Mouse (Mus musculus): ENCODE measurements around the gene Gm10563. TPM values are rescaled to one million over a fixed set of nuclear protein-coding genes. Genes with fewer than 3 reads are reported as not detected.
"Not testable (repeated sequence)": the region's sequence is repeated elsewhere in the genome, so short reads cannot be mapped to it uniquely, and the experiment has no call there.

The Gm10563 gene
- polyA plus RNA-seq, 1 experiment from 2014 or later = not detected

- H3K27me3 ChIP-seq (ENCODE audit: control insufficient read depth, insufficient read depth, low read length) = no peaks in the 10 kb centered on the region
- H3K4me2 ChIP-seq (replicated peaks; ENCODE audit: low read depth, low read length) = no peak overlapping the region
- no peak overlapping the region for H3K9ac ChIP-seq (replicated peaks; ENCODE audit: low read depth, low read length)
- H3K27ac ChIP-seq (ENCODE audit: low read length) = no peak overlapping the region
- 84% methylated on average over 7 of the region's 7 CpGs for WGBS
- no peaks in the 10 kb centered on the region for H3K9me3 ChIP-seq (ENCODE audit: control insufficient read depth, low read depth, low read length)
- H3K4me1 ChIP-seq (ENCODE audit: control insufficient read depth, insufficient read depth, low read length) = no peaks in the 10 kb centered on the region
- no peak overlapping the region for H3K4me3 ChIP-seq (ENCODE audit: low read depth, low read length)
- peaks cover 21% of the 10 kb centered on the region for H3K36me3 ChIP-seq (ENCODE audit: control insufficient read depth, insufficient read depth, low read length)
- ATAC-seq (ENCODE audit: insufficient number of reproducible peaks, insufficient read depth, low FRiP score, low read depth) = no peak
Measured at GRCm38 (mm10) chr4:155578336-155579125, 66.7 kb downstream of the Gm10563 start.

GRCm38 (mm10) chr4:155577741-155578140, 67.5 kb downstream of the Gm10563 start:
- no peaks in the 10 kb centered on the region for H3K4me1 ChIP-seq (ENCODE audit: control insufficient read depth, insufficient read depth, low read length)
- no peak overlapping the region for H3K4me3 ChIP-seq (ENCODE audit: low read depth, low read length)
- H3K9ac ChIP-seq (replicated peaks; ENCODE audit: low read depth, low read length) = no peak overlapping the region
- H3K27ac ChIP-seq (ENCODE audit: low read length) = no peak overlapping the region
- H3K36me3 ChIP-seq (ENCODE audit: control insufficient read depth, insufficient read depth, low read length) = peaks cover 21% of the 10 kb centered on the region
- WGBS = 72% methylated on average over 5 of the region's 5 CpGs
- no peaks in the 10 kb centered on the region for H3K27me3 ChIP-seq (ENCODE audit: control insufficient read depth, insufficient read depth, low read length)
- no peaks in the 10 kb centered on the region for H3K9me3 ChIP-seq (ENCODE audit: control insufficient read depth, low read depth, low read length)
- ATAC-seq (ENCODE audit: insufficient number of reproducible peaks, insufficient read depth, low FRiP score, low read depth) = no peak
- no peak overlapping the region for H3K4me2 ChIP-seq (replicated peaks; ENCODE audit: low read depth, low read length)

- no peak for ATAC-seq (ENCODE audit: insufficient number of reproducible peaks, insufficient read depth, low FRiP score, low read depth)
- Histone ChIP-seq H3K4me1 (ENCODE audit: control insufficient read depth, insufficient read depth, low read length) (no peaks in the 10 kb centered on the region), H3K9ac (replicated peaks; ENCODE audit: low read depth, low read length) (no peak overlapping the region), H3K36me3 (ENCODE audit: control insufficient read depth, insufficient read depth, low read length) (peaks cover 20% of the 10 kb centered on the region), H3K9me3 (ENCODE audit: control insufficient read depth, low read depth, low read length) (no peaks in the 10 kb centered on the region), H3K27ac (ENCODE audit: low read length) (no peak overlapping the region), H3K27me3 (ENCODE audit: control insufficient read depth, insufficient read depth, low read length) (no peaks in the 10 kb centered on the region), H3K4me2 (replicated peaks; ENCODE audit: low read depth, low read length) (no peak overlapping the region), H3K4me3 (ENCODE audit: low read depth, low read length) (no peak overlapping the region)
- 87% methylated on average over 9 of the region's 9 CpGs for WGBS
Measured at GRCm38 (mm10) chr4:155577132-155577531, 68.1 kb downstream of the Gm10563 start.

- Histone ChIP-seq H3K27ac (ENCODE audit: low read length) (no peak overlapping the region), H3K9ac (replicated peaks; ENCODE audit: low read depth, low read length) (no peak overlapping the region), H3K4me2 (replicated peaks; ENCODE audit: low read depth, low read length) (no peak overlapping the region), H3K9me3 (ENCODE audit: control insufficient read depth, low read depth, low read length) (no peaks in the 10 kb centered on the region), H3K36me3 (ENCODE audit: control insufficient read depth, insufficient read depth, low read length) (peaks cover 17% of the 10 kb centered on the region), H3K4me1 (ENCODE audit: control insufficient read depth, insufficient read depth, low read length) (no peaks in the 10 kb centered on the region), H3K4me3 (ENCODE audit: low read depth, low read length) (no peak overlapping the region), H3K27me3 (ENCODE audit: control insufficient read depth, insufficient read depth, low read length) (no peaks in the 10 kb centered on the region)
- ATAC-seq (ENCODE audit: insufficient number of reproducible peaks, insufficient read depth, low FRiP score, low read depth) = no peak
- 96% methylated on average over 8 of the region's 8 CpGs for WGBS
Measured at GRCm38 (mm10) chr4:155575521-155575920, 69.7 kb downstream of the Gm10563 start.

GRCm38 (mm10) chr4:155574931-155575330, 70.3 kb downstream of the Gm10563 start:
- ATAC-seq (ENCODE audit: insufficient number of reproducible peaks, insufficient read depth, low FRiP score, low read depth) = no peak
- Histone ChIP-seq H3K27ac (ENCODE audit: low read length) (no peak overlapping the region), H3K36me3 (ENCODE audit: control insufficient read depth, insufficient read depth, low read length) (peaks cover 17% of the 10 kb centered on the region), H3K27me3 (ENCODE audit: control insufficient read depth, insufficient read depth, low read length) (no peaks in the 10 kb centered on the region), H3K4me2 (replicated peaks; ENCODE audit: low read depth, low read length) (no peak overlapping the region), H3K9me3 (ENCODE audit: control insufficient read depth, low read depth, low read length) (no peaks in the 10 kb centered on the region), H3K9ac (replicated peaks; ENCODE audit: low read depth, low read length) (no peak overlapping the region), H3K4me1 (ENCODE audit: control insufficient read depth, insufficient read depth, low read length) (no peaks in the 10 kb centered on the region), H3K4me3 (ENCODE audit: low read depth, low read length) (no peak overlapping the region)
- 88% methylated on average over 11 of the region's 11 CpGs for WGBS

- Histone ChIP-seq H3K36me3 (ENCODE audit: control insufficient read depth, insufficient read depth, low read length) (peaks cover 14% of the 10 kb centered on the region), H3K4me2 (replicated peaks; ENCODE audit: low read depth, low read length) (no peak overlapping the region), H3K4me3 (ENCODE audit: low read depth, low read length) (no peak overlapping the region), H3K27me3 (ENCODE audit: control insufficient read depth, insufficient read depth, low read length) (no peaks in the 10 kb centered on the region), H3K9me3 (ENCODE audit: control insufficient read depth, low read depth, low read length) (no peaks in the 10 kb centered on the region), H3K9ac (replicated peaks; ENCODE audit: low read depth, low read length) (no peak overlapping the region), H3K4me1 (ENCODE audit: control insufficient read depth, insufficient read depth, low read length) (no peaks in the 10 kb centered on the region), H3K27ac (ENCODE audit: low read length) (no peak overlapping the region)
- no peak for ATAC-seq (ENCODE audit: insufficient number of reproducible peaks, insufficient read depth, low FRiP score, low read depth)
- WGBS = 91% methylated on average over 9 of the region's 9 CpGs
Measured at GRCm38 (mm10) chr4:155573876-155574275, 71.3 kb downstream of the Gm10563 start.

- H3K27me3 ChIP-seq (ENCODE audit: control insufficient read depth, insufficient read depth, low read length) = no peaks in the 10 kb centered on the region
- no peak for ATAC-seq (ENCODE audit: insufficient number of reproducible peaks, insufficient read depth, low FRiP score, low read depth)
- H3K4me3 ChIP-seq (ENCODE audit: low read depth, low read length) = no peak overlapping the region
- H3K4me1 ChIP-seq (ENCODE audit: control insufficient read depth, insufficient read depth, low read length) = no peaks in the 10 kb centered on the region
- WGBS = 89% methylated on average over 2 of the region's 2 CpGs
- no peak overlapping the region for H3K27ac ChIP-seq (ENCODE audit: low read length)
- H3K9ac ChIP-seq (replicated peaks; ENCODE audit: low read depth, low read length) = no peak overlapping the region
- no peaks in the 10 kb centered on the region for H3K9me3 ChIP-seq (ENCODE audit: control insufficient read depth, low read depth, low read length)
- H3K4me2 ChIP-seq (replicated peaks; ENCODE audit: low read depth, low read length) = no peak overlapping the region
- peaks cover 11% of the 10 kb centered on the region for H3K36me3 ChIP-seq (ENCODE audit: control insufficient read depth, insufficient read depth, low read length)
Measured at GRCm38 (mm10) chr4:155573155-155573554, 72.1 kb downstream of the Gm10563 start.

GRCm38 (mm10) chr4:155571442-155571841, 73.8 kb downstream of the Gm10563 start:
- H3K9me3 ChIP-seq (ENCODE audit: control insufficient read depth, low read depth, low read length) = no peaks in the 10 kb centered on the region
- H3K4me2 ChIP-seq (replicated peaks; ENCODE audit: low read depth, low read length) = no peak overlapping the region
- ATAC-seq (ENCODE audit: insufficient number of reproducible peaks, insufficient read depth, low FRiP score, low read depth) = no peak
- no peak overlapping the region for H3K4me3 ChIP-seq (ENCODE audit: low read depth, low read length)
- H3K36me3 ChIP-seq (ENCODE audit: control insufficient read depth, insufficient read depth, low read length) = no peaks in the 10 kb centered on the region; the same call in 1 of the 2 replicates
- 81% methylated on average over 2 of the region's 2 CpGs for WGBS
- H3K27me3 ChIP-seq (ENCODE audit: control insufficient read depth, insufficient read depth, low read length) = no peaks in the 10 kb centered on the region
- H3K4me1 ChIP-seq (ENCODE audit: control insufficient read depth, insufficient read depth, low read length) = 0 out of 2 replicates have a peak, but pooled peaks cover under 1% of the 10 kb centered on the region
- H3K9ac ChIP-seq (replicated peaks; ENCODE audit: low read depth, low read length) = no peak overlapping the region
- no peak overlapping the region for H3K27ac ChIP-seq (ENCODE audit: low read length)

- H3K4me2 ChIP-seq (replicated peaks; ENCODE audit: low read depth, low read length); ATAC-seq (ENCODE audit: insufficient number of reproducible peaks, insufficient read depth, low FRiP score, low read depth); H3K4me3 ChIP-seq (ENCODE audit: low read depth, low read length); H3K36me3 ChIP-seq (ENCODE audit: control insufficient read depth, insufficient read depth, low read length); H3K9me3 ChIP-seq (ENCODE audit: control insufficient read depth, low read depth, low read length); H3K27me3 ChIP-seq (ENCODE audit: control insufficient read depth, insufficient read depth, low read length); H3K27ac ChIP-seq (ENCODE audit: low read length); H3K4me1 ChIP-seq (ENCODE audit: control insufficient read depth, insufficient read depth, low read length); H3K9ac ChIP-seq (replicated peaks; ENCODE audit: low read depth, low read length): not testable (repeated sequence)
- WGBS = 89% methylated on average over 11 of the region's 11 CpGs
Measured at GRCm38 (mm10) chr4:155570315-155570714, 74.9 kb downstream of the Gm10563 start.

Measured in stomach, embryonic 14.5 days (tissue).